Mouse (Mus musculus): ENCODE data around the gene Fxyd4.
A peak's percentile ranks its signal among the peaks of the same experiment; 100 is the strongest.

Gene Fxyd4

DNA sequence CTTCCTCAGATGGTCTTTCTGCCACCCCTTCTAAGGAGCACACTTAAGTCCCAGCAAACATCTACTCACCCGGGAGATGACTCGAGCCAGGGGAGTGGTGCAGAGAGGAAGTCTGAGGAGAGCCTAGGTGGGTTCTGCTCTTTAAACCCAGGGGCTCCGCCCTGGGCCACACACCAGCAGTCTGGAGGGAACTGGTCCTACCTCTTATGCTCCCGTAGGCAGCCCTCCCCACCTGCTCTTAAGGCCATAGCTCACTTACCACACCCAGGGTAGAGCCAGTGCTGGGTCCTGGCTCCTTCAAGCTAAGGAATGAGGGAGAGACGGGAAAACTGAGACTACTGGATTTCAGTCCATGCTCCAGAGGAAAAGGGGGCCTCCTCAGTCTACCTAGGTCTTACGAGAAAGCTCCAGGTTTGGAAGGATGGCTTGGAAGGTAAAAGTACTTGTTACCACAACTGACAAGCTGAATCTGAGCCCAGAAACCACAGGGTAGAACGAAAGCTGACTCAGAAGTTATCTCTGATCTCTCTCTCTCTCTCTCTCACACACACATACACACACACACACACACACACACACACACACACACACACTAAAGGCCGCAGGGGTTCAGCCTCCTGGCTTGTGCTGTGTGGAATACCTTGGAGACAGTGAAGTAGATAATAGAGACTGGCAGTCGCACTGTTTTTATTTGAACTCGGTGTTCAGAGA is at the start of gene Fxyd4:
TSS of gene Fxyd4 (minus strand) at position 471 of the 711 bp plus-strand sequence.
- no peak for DNase-seq (ENCODE audit: low spot score)

- DNase-seq (ENCODE audit: low spot score): no peak
Observed at GRCm38 (mm10) chr6:117987173-117987572, 49.7 kb upstream of the Fxyd4 start.

DNA sequence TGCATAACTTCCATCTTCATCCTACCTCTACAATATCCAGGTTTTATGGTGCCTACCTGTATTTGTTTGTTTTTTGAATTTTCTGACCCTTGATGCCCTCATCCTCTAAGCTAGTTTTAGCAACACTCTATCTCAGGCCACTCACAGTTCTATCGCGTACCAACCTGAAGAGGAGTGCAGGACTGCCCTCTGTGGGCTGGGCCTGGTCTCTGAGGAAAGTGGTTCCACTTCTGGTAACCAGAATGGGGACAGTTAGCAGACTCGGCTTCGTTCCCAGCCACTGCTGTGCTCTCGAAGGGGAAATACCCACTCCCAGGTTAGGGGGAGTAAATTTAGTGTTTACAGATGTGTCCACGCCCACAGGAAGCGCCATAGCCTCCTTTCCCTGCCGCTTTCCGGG is 29.2 kb upstream of the Fxyd4 start:
- DNase-seq (ENCODE audit: low spot score): no peak

- DNase-seq (ENCODE audit: low spot score): no peak
Observed at GRCm38 (mm10) chr6:117963201-117963600, 25.7 kb upstream of the Fxyd4 start.

GRCm38 (mm10) chr6:117956851-117957501 is 19.5 kb upstream of the Fxyd4 start:
- DNase-seq (ENCODE audit: low spot score): no peak

DNA sequence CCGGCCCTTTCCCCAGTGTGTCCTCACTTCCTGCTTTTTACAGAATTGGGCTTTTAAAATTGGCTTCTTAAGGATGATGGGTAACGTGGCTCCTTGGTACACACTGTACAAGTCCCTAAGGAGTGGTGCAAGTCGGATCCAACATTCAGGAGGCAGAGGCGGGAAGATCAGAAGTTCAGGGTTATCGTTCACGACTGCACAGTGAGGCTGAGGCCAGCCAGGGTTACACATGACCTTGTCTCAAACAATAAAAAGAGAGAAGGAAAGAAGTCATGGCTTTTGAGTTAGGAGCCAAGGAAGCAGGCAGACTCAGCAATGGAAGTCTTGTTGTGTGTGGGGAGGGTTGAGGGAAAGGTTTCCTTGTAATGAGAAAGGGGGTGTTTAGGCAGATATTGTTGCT is 18.7 kb upstream of the Fxyd4 start:
- DNase-seq (ENCODE audit: low spot score): peak; percentile 29

GRCm38 (mm10) chr6:117952330-117952729 is 14.8 kb upstream of the Fxyd4 start:
- DNase-seq (ENCODE audit: low spot score): peak; percentile 23

GRCm38 (mm10) chr6:117943899-117944298 is 6.4 kb upstream of the Fxyd4 start:
- no peak for DNase-seq (ENCODE audit: low spot score)

DNA sequence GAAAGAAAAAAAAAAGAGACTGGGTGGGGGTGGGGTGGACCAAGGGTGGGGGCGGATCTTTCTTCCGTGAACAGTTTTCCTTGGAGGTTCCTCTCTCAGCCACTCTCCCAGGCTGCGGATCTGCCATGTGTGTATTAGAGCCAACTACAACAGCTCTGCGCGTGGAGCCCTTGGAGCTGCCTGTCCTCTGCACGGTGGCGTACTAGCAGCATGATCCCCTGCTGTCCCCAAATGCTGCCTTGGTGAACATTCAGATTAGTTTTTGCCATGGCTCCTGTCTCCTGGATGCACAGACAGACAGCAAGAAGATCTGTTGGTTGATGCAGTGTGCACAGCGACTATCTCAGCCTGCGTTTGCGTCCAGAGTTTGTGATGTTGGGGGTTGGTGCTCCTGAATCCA is 5.3 kb upstream of the Fxyd4 start:
- DNase-seq (ENCODE audit: low spot score): no peak

- no peak for DNase-seq (ENCODE audit: low spot score)
Observed at GRCm38 (mm10) chr6:117938951-117939350, 1.5 kb upstream of the Fxyd4 start.

DNA sequence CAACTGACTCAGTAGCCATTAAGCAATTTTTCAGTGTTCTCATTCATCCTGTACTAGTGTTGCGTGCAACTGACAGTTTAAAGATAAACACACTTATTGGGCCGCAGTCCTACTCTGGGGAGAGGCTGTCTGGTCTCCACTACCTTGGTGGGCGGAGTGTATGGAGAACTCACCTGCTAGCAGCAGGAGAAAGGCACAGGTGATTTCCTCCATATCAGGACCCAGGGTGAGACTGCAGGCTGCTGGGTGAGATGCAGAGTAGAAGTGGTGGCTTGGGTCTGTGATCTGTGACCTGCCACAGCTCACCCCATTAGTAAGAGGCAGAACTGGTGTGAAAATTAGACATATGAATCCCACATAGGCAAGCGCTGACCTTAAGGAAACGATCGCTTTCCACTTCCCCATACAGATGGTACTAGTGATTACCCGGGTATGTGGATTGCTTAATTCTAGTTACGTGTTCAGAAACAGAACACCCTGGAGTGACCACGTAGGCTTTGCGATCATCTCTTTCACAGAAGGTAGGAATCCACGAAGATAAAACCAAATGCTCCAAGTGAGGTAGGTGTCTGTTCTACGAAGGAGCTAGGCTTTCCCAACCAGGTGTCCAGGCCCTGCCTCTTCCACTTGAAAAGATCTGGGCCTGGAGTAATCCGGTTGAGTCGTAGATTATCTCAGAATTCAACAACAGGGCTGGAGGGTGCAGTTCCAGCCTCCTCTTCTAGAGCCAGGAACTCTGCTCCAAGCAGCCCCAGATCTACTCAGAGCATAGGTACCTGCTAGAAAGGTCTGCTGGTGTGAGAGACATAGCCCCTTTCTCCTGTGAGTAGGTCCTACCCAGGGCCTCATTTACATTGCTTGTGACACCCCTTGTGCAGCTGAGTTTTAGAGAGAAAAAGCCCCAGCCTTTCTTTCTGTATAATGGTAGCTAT is 1.5 kb downstream of the Fxyd4 start:
- no peak for DNase-seq (ENCODE audit: low spot score)

DNA sequence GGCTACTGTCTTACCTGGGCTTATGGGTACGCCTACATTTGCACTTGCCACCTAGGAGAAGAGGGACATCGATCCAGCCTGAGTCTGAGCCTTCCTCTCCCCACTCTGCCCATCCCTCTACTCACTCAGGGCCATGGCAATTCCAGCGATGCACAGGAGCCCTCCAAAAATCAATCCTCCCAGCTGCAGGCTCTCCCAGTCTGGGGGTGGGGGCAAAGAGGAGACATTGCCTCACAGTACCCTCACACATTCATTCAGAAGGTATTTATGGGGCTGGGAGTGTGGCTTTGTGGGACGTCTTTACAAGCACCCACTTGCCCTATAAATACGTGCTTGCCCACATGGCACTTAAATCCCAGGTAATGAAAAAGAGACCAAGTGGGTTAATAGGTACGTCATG is 3.2 kb downstream of the Fxyd4 start:
- no peak for DNase-seq (ENCODE audit: low spot score)

GRCm38 (mm10) chr6:117932325-117933051 is 5.0 kb downstream of the Fxyd4 start:
- DNase-seq (ENCODE audit: low spot score): no peak

DNA sequence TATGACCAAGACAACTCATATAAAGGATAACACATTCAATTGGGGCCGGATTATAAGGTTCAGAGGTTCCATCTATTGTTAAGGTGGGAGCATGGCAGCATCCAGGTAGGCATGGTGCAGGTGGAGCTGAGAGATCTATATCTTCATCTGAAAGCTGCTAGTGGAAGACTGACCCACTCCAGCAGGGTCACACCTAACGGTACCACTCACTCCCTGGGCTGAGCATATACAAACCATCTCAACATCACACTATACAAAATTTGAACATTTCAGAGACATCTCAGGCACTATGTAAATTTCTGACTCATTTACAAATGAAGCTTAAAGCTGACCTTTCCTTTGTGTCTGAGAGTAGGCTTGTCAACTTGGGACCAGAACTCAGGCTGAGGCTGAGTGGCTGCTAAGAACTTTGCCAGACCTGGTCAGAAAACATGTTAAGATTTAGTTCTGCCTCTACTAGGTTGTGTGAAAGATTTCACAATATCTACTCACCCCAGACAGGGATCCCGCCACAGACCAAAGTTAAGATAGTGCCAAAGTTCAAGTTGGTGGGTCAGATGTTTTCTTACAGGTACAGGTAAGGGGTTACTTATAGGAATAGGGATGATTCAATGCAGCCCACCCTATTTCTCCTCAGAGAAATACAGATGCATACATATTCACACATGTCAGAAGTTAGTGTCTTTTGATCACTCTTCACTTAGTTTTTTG is 7.4 kb downstream of the Fxyd4 start:
- DNase-seq (ENCODE audit: low spot score): no peak

- no peak for DNase-seq (ENCODE audit: low spot score)
Observed at GRCm38 (mm10) chr6:117928746-117929145, 8.7 kb downstream of the Fxyd4 start.

GRCm38 (mm10) chr6:117927955-117928354 is 9.5 kb downstream of the Fxyd4 start:
- no peak for DNase-seq (ENCODE audit: low spot score)

DNA sequence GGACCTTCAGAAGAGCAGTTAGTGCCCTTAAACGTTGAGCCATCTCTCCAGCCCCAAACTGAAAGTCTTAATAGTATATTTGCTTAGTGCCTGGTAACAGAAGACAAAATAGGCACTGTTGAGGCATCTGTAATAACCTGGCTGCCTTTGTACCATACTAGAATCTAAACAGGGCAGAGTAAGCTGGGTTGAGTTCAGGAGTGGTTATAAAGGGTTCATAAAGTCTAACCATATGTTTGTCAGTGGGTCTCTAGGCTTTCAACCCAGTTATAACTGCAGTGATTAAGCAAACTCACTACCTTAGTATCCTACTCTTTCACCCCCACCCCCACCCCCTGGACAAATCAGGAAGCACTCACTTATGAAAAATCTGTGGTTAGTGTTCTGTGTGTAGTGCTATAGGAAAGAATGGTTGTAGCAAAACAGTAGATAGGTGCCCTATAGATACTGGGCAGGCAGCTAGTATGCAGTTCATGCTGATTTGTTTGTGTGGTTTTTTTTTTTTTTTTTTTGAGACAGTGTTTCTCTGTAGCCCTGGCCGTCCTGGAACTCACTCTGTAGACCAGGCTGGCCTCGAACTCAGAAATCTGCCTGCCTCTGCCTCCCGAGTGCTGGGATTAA is 10.5 kb downstream of the Fxyd4 start:
- no peak for DNase-seq (ENCODE audit: low spot score)

DNA sequence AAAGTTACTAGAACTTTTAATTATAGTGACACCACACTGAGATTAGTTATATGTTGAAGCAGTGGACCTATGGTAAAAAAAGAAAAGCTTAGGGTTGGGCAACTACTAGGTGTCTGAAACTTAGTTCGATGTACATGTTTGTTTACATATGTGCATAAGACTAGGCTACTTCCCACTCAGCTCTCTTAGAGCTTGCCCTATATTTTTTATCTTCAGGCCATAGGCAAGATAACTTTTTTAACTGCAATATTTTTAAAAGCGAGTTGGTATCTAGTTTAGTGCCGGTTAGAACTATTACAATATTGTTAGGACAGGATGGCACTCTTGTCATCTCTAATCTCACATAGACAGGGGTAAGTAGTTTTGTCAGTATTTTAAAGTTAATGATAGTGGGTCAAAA is 15.5 kb downstream of the Fxyd4 start:
- no peak for DNase-seq (ENCODE audit: low spot score)

DNA sequence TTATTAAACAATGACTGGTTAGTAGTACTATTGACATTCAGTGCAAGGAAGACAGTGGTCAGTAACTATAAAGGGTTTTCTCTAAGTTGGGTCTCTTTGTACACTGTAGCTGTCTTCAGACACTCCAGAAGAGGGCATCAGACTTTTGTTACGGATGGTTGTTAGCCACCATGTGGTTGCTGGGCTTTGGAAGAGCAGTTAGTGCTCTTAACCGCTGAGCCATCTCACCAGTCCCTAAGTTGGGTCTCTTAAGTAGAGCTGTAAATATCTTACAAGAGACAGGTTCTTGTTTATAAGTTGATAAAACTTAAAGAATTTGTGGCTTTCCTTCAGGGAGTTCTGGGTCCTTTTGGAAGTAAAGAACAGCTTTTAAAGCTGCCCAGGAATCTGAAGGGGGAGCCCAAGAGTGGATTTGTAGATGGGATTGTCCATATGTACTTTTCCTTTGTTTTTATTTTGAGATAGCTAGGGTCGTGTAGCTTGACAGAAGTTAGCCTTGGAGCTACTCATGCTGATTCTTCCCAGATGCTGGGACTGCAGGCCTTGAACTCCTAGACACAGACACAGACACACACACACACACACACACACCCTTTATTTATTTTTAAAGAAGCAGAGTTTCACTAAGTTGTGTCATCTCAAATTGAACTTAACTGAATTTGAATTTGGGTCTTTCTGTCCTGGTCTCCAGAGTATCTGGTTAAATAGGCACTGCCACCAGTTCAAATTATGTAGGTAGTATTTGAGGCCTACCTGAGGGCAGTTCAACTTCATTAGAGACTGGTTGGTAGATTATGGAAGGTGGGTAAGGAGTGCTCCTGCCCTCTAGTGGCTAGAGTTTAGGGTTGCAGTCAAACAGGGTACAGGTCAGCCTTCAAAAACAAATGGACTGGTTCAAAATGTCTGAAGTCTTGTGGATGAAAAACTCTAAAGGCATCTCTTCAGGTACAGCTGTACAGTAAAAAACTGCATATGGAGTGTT is 16.5 kb downstream of the Fxyd4 start:
- DNase-seq (ENCODE audit: low spot score): no peak

DNA sequence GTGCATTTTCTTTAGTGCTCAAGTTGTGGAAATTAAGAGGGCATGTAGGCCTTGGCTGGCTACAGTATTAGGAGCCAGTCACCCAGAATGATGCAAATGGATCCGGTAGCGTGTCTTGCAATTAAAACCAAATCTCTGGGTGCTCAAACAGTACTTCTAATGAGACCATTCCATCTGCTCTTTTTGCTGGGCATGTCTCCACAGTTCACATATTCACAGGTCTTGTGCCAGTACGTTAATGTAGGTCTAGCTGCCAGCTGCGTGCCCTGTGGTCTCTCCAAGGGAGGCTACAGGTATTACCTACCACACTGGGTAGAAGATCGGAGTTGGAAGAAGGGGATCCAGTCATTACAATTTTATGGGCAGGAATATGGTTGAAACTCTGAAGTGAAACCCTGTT is 19.4 kb downstream of the Fxyd4 start:
- DNase-seq (ENCODE audit: low spot score): no peak
